Mouse (Mus musculus) myocyte (in vitro differentiated cells): ENCODE measurements around the gene Bms1. TPM values are rescaled to one million over a fixed set of nuclear protein-coding genes. Genes with fewer than 3 reads are reported as not detected.

ENCODE experiments used
- H3K27me3 ChIP-seq: one replicate; pipeline ENCODE4 v1.6.1; 2011; ENCODE audit not compliant: control insufficient read depth, insufficient read depth, insufficient read length
- H3K36me3 ChIP-seq: one replicate; pipeline ENCODE4 v1.6.1; 2011; ENCODE audit not compliant: control insufficient read depth, insufficient read depth
- H3K4me2 ChIP-seq: one replicate; pipeline ENCODE4 v1.6.1; 2011; ENCODE audit warnings: low read depth, control low read depth
- H3K4me3 ChIP-seq: one replicate; pipeline ENCODE4 v1.5.1; 2011; ENCODE audit warnings: mild to moderate bottlenecking, control low read depth, moderate library complexity
- H3K79me2 ChIP-seq: one replicate; pipeline ENCODE4 v1.6.1; 2011; ENCODE audit not compliant: control insufficient read depth, insufficient read depth
- H3ac ChIP-seq: one replicate; pipeline ENCODE4 v1.6.1; 2011; ENCODE audit not compliant: control insufficient read depth, insufficient read length
- CEBPB ChIP-seq: IDR thresholded peaks from 2 replicates; pipeline ENCODE4 v1.6.1; 2011; ENCODE audit warnings: mild to moderate bottlenecking, moderate library complexity; ENCODE audit not compliant: poor library complexity, insufficient read depth, severe bottlenecking
- E2F4 ChIP-seq: IDR thresholded peaks from one replicate; pipeline ENCODE4 v1.6.1; 2011; ENCODE audit warnings: mild to moderate bottlenecking, control low read depth, moderate library complexity; ENCODE audit not compliant: insufficient read depth
- MAX ChIP-seq: IDR thresholded peaks from one replicate; pipeline ENCODE4 v1.6.1; 2011; ENCODE audit warnings: low read depth, mild to moderate bottlenecking, control low read depth
- MYOD1 ChIP-seq, 3 experiments: IDR thresholded peaks; one replicate each; pipeline ENCODE4 v1.6.1; 2011; ENCODE audit warnings: control low read depth in 2 of 3, low read depth in 2 of 3, mild to moderate bottlenecking in 2 of 3, moderate library complexity in 1 of 3; ENCODE audit not compliant: insufficient read length in 2 of 3, control insufficient read depth in 1 of 3
- MYOG ChIP-seq, 3 experiments: IDR thresholded peaks; one replicate each; pipeline ENCODE4 v1.6.1; 2011; ENCODE audit warnings: control low read depth in 2 of 3, low read depth in 2 of 3, mild to moderate bottlenecking in 2 of 3; ENCODE audit not compliant: insufficient read length in 2 of 3, control insufficient read depth in 1 of 3, insufficient read depth in 1 of 3
- POLR2A ChIP-seq: IDR thresholded peaks from one replicate; pipeline ENCODE4 v1.6.1; 2011; ENCODE audit warnings: low read depth, mild to moderate bottlenecking, control low read depth, moderate library complexity; ENCODE audit not compliant: insufficient read length
- POLR2AphosphoS2 ChIP-seq: IDR thresholded peaks from one replicate; pipeline ENCODE4 v1.6.1; 2011; ENCODE audit warnings: low read depth, control low read depth; ENCODE audit not compliant: insufficient read length
- REST ChIP-seq: IDR thresholded peaks from one replicate; pipeline ENCODE4 v1.6.1; 2011; ENCODE audit warnings: mild to moderate bottlenecking, control low read depth, moderate library complexity; ENCODE audit not compliant: insufficient read depth, insufficient read length
- SRF ChIP-seq: IDR thresholded peaks from one replicate; pipeline ENCODE4 v1.6.1; 2011; ENCODE audit warnings: low read depth; ENCODE audit not compliant: control insufficient read depth, insufficient read length
- TCF12 ChIP-seq: IDR thresholded peaks from one replicate; pipeline ENCODE4 v1.6.1; 2011; ENCODE audit warnings: mild to moderate bottlenecking, control low read depth; ENCODE audit not compliant: poor library complexity, insufficient read depth, severe bottlenecking
- TCF3 ChIP-seq: IDR thresholded peaks from one replicate; pipeline ENCODE4 v1.6.1; 2011; ENCODE audit warnings: low read depth, control low read depth; ENCODE audit not compliant: insufficient read length
- USF1 ChIP-seq: IDR thresholded peaks from one replicate; pipeline ENCODE4 v1.6.1; 2011; ENCODE audit warnings: low read depth, mild to moderate bottlenecking, control low read depth, moderate library complexity
- polyA plus RNA-seq: library from polyadenylated mRNA; unstranded; fragments of >200 nt; fragmentation: generic; extraction: Trizol; gene quantifications from one replicate; pipeline ENCODE4 v1.2.1, GENCODE M21; 2012; ENCODE audit warnings: missing spikeins

Bms1 gene
- polyA plus RNA-seq, 1 experiment = 15.8 TPM

DNA sequence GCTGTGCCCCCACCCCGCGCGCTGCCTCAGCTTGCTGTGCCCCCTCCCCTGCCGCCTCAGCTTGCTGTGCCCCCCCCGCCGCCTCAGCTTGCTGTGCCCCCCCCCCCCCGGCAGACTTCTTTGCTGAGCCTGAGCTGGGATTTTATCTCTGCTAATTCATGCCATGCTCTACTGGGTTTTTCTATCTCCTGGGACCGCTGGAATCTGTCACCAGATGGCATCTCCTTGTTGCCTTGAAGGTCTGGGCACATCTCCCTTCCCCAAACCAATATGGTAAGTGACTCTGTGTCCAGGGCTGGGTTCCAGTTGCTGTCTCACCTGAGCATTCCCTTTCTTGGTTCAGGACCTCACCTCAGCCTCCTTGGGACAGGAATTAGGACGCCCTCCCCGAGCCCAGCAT, 41.7 kb downstream of the Bms1 start:
- no peak overlapping the region for H3K4me2 ChIP-seq
- H3K79me2 ChIP-seq = no peaks in the 10 kb centered on the region
- TF ChIP-seq MYOG (IDR thresholded peaks at IDR 0.05; ENCODE audit: control insufficient read depth in 1 of 3, insufficient read depth in 1 of 3, insufficient read length in 2 of 3, low read depth in 2 of 3) (no peak), CEBPB (no peak), MAX (no peak), POLR2A (no peak), USF1 (no peak), TCF12 (no peak), TCF3 (no peak), E2F4 (no peak), MYOD1 (IDR thresholded peaks at IDR 0.05; ENCODE audit: control insufficient read depth in 1 of 3, insufficient read length in 2 of 3, low read depth in 2 of 3) (no peak), POLR2AphosphoS2 (no peak), REST (no peak), SRF (no peak)
- no peaks in the 10 kb centered on the region for H3K27me3 ChIP-seq
- peaks cover 5% of the 10 kb centered on the region for H3K36me3 ChIP-seq
- no peak overlapping the region for H3K4me3 ChIP-seq
- no peak overlapping the region for H3ac ChIP-seq

DNA sequence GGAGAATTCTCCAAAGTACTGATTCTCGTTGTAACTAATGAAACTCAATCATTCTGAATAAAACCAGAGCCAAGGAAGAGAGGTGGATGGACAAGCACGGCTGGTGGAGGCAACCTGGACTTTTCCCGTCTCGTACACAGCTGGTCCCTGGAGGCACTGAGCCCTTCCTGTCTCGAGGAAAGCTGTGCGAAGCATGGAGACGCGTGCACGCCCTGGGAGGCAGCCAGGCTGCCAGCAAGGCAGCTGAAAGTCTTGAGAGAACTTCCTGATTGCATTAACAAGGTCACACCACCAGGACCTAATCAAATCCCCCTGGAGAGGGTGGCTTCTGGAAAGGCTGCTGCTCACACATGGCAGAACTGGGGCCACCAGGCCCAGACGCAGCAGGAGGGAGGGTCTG, 43.3 kb downstream of the Bms1 start:
- H3K36me3 ChIP-seq = no peaks in the 10 kb centered on the region
- no peaks in the 10 kb centered on the region for H3K27me3 ChIP-seq
- no peak overlapping the region for H3K4me2 ChIP-seq
- H3K79me2 ChIP-seq = no peaks in the 10 kb centered on the region
- H3K4me3 ChIP-seq = no peak overlapping the region
- no peak for TF ChIP-seq E2F4
- no peak for TF ChIP-seq REST
- TF ChIP-seq MYOD1 (IDR thresholded peaks at IDR 0.05; ENCODE audit: control insufficient read depth in 1 of 3, insufficient read length in 2 of 3, low read depth in 2 of 3) = no peak
- TF ChIP-seq POLR2AphosphoS2 = no peak
- TF ChIP-seq TCF12 = no peak
- no peak for TF ChIP-seq TCF3
- no peak for TF ChIP-seq SRF
- TF ChIP-seq CEBPB = no peak
- no peak for TF ChIP-seq MAX
- no peak for TF ChIP-seq MYOG (IDR thresholded peaks at IDR 0.05; ENCODE audit: control insufficient read depth in 1 of 3, insufficient read depth in 1 of 3, insufficient read length in 2 of 3, low read depth in 2 of 3)
- TF ChIP-seq POLR2A = no peak
- TF ChIP-seq USF1 = no peak
- H3ac ChIP-seq = no peak overlapping the region

DNA sequence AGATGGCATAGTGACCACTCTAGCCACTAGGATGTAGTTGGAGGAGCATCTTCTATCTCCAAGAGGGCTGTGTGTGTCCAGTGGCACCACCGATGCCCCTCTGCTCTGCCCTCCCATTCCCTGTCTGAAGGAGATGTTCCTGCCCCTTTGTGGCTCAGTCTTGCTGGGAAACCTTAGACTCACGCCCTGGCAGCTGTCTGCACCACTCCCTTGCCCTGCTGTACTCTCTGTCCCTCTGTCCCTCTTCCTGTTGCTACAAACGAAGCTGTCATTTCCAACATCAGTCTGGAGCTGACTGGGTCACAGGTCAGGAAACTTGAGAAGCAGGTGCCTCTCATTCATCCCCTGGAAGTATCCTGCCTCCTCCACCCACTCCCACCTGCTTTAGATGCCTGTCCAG, 43.8 kb downstream of the Bms1 start:
- Histone ChIP-seq H3ac (no peak overlapping the region), H3K4me3 (no peak overlapping the region), H3K36me3 (no peaks in the 10 kb centered on the region), H3K4me2 (no peak overlapping the region), H3K79me2 (no peaks in the 10 kb centered on the region), H3K27me3 (no peaks in the 10 kb centered on the region)
- TF ChIP-seq TCF12 = no peak
- TF ChIP-seq MYOG (IDR thresholded peaks at IDR 0.05; ENCODE audit: control insufficient read depth in 1 of 3, insufficient read depth in 1 of 3, insufficient read length in 2 of 3, low read depth in 2 of 3) = peak in 1 of 3 experiments; percentile 28
- TF ChIP-seq MYOD1 (IDR thresholded peaks at IDR 0.05; ENCODE audit: control insufficient read depth in 1 of 3, insufficient read length in 2 of 3, low read depth in 2 of 3) = peak in 1 of 3 experiments; percentile 31

DNA sequence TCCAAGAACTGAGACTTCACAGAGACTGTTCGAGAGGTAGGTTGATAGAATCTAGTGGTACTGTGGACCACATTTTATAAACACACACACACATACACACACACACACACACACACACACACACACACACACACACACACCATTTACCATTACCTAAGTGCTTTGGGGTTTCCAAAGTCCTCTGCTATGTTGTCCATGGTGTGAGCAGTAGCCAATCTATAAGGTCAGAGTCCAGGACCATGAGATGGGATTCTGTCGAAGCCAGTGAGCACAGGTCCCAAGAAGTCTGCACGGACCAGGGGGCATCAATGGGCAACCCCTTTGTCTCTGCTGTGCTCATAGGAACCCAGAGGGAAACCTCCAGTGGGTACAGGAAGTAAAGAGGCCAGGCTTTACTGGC, 44.2 kb downstream of the Bms1 start:
- H3K79me2 ChIP-seq = no peaks in the 10 kb centered on the region
- no peak overlapping the region for H3ac ChIP-seq
- no peak overlapping the region for H3K4me3 ChIP-seq
- TF ChIP-seq TCF3 (no peak), MYOD1 (IDR thresholded peaks at IDR 0.05; ENCODE audit: control insufficient read depth in 1 of 3, insufficient read length in 2 of 3, low read depth in 2 of 3) (no peak), MYOG (IDR thresholded peaks at IDR 0.05; ENCODE audit: control insufficient read depth in 1 of 3, insufficient read depth in 1 of 3, insufficient read length in 2 of 3, low read depth in 2 of 3) (no peak), POLR2A (no peak), REST (no peak), POLR2AphosphoS2 (no peak), USF1 (no peak), CEBPB (no peak), SRF (no peak), TCF12 (no peak), MAX (no peak), E2F4 (no peak)
- no peaks in the 10 kb centered on the region for H3K36me3 ChIP-seq
- H3K4me2 ChIP-seq = no peak overlapping the region
- H3K27me3 ChIP-seq = no peaks in the 10 kb centered on the region

DNA sequence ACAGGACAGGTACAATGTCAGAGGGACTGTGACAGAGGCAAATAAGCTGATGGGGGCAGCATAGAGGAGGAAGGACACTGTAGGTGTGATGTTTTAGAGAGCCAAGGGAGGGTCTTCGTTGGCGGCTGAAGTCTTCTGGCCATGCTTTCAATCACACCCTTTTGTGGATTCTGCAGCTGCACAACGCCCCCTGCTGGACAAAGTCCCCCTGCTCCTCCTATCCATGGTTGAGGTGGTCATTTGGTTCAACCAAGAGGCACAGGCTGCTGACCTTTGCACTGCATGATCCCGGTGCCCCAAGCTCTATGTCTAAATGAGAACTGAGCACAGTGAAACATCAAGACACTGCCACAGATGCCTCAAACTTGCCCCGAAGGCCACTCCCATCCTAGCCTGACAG, 46.0 kb downstream of the Bms1 start:
- H3ac ChIP-seq = no peak overlapping the region
- no peaks in the 10 kb centered on the region for H3K36me3 ChIP-seq
- H3K4me3 ChIP-seq = no peak overlapping the region
- TF ChIP-seq E2F4 (no peak), REST (no peak), POLR2A (no peak), MYOD1 (IDR thresholded peaks at IDR 0.05; ENCODE audit: control insufficient read depth in 1 of 3, insufficient read length in 2 of 3, low read depth in 2 of 3) (no peak), USF1 (no peak), TCF3 (no peak), MAX (no peak), SRF (no peak), CEBPB (no peak)
- no peaks in the 10 kb centered on the region for H3K27me3 ChIP-seq
- no peak overlapping the region for H3K4me2 ChIP-seq
- no peaks in the 10 kb centered on the region for H3K79me2 ChIP-seq
